Mouse (Mus musculus) urinary bladder, postnatal 4 days (tissue): Measurements from ENCODE around the gene Aoc1.
A peak's percentile ranks its signal among the peaks of the same experiment; 100 is the strongest.
"Not testable (repeated sequence)": the region's sequence is repeated elsewhere in the genome, so short reads cannot be mapped to it uniquely, and the experiment has no call there.

Experiments
- DNase-seq, 2 experiments: peaks; one replicate each; pipeline ENCODE4 v3.0.0; 2021 to 2022; ENCODE audit warnings: low spot score in 2 of 2

Gene Aoc1

DNA sequence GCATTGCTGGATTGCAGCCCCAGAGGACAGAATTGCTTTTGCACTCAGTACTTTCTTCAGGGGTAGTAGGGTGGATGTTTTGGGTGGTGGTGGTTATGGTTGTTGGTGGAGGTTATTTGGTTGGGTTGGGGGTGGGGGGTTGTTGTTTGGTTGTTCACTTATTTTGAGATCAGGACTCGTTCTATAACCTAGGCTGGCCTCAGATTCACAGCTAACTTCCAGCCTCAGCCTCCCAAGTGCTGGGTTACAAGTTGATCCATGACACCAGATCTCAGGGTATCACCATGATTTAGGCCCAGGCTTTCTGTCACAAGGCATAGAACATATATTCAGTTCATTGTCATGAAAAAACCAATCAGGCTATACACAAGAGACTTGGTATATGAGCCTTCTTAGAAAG, 11.8 kb upstream of the Aoc1 start:
- no peak for DNase-seq

DNA sequence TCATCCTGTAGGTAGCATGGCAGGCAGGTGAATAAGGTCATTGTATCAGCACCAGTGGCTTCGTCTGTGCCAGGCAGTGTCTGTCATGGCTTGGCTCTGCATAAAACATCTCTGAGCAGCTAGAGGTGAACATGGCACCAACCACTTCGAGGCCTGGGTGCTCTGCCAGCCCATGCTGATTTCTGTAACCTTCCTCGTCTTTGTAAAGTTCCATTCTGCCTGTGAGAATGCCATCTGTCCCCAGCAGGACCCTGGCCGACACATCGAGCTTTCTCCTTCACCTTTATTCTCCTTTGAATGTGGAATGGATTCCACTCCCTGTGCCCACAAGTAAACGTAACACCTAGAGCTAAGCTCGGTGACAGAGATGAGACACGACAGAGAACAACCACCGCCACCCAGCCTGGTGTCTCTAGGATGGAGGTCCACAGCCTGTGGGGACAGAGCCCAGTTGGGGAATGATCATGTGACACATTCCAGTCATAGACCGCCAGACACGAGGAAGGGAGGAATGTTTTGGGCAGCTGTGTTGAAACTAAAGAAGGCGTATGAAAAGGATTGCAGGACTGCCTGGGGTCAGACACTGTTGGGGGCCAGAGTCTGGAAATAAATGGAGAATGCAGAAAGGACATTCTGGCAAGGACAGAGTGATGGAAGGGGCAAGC, 10.9 kb upstream of the Aoc1 start:
- DNase-seq, result peak in 1 of 2 experiments; percentile 14

DNA sequence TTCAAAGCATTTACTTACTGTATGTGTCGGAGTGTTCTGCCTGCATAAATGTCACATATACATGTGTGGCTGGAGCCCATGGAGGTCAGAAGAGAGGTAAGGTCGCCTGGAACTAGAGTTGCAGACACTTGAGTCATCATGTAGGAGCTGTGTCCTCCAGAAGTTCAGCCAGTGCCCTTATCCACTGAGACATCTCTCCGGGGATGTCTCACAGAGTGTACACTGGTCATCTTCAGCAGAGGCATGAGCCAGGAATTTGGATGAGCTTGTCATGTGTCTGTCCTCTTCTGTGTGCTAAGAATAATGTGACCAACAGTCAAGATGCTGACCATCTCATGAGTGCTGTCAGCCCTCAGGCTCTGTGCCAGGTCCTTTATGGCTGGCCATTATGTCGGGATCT, 9.9 kb upstream of the Aoc1 start:
- DNase-seq, result no peak

DNA sequence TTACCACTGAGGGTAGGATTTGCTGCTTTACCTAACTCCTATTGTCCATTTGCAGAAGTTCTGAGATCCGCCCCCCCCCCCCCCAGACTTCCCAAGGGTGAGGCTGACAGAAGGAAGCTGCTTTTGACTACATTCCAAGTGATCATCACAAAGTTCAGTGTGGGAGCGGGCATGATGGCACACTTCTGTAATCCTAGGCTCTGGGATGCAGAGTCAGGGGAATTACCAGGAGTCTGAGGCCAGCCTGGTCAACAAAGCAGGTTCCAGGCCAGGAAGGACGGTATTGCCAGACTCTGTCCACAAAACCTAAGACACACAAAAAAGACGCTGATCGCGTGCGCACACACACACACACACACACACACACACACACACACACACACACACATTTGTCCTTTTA, 9.2 kb upstream of the Aoc1 start:
- peak in 1 of 2 experiments; percentile 34 for DNase-seq

DNA sequence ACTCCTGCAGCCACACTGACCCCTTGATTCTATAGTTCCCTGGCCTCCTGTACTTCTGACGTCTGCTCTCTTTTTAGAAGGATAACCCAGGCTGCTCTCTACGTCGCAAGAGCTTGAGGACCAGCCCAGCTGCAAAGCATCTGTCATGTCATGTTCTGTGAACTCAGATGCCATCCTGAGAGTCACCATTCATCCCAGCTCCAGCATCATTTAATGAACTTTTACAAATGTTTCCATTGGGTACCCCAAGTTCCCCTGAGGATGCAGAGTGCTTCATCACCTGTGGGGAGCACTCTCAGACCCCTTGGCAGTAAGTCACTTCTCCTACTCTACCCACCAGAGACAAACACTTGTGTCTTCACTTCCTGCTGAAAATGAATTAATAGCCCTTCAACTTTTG, 8.5 kb upstream of the Aoc1 start:
- DNase-seq, result peak in 1 of 2 experiments; percentile 14

DNA sequence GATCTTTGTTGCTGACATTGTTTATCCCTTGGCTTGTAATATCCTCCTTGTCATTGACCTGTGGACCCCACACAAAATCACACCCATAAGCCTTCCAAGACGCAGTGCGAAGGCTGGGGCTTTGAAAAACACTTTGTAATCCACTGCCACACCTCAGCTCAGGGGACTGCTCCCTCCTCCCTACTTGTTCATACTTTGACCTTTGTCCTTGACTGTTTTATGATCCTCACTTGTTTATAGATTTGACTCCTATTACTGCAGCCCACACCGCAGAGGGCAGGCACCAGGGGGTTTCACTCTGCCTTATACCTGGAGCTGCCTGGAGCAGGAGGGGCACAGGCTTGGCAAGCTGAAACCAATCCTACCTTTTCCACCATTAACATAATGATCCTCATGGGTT, 8.0 kb upstream of the Aoc1 start:
- peak in 1 of 2 experiments; percentile 12 for DNase-seq

DNA sequence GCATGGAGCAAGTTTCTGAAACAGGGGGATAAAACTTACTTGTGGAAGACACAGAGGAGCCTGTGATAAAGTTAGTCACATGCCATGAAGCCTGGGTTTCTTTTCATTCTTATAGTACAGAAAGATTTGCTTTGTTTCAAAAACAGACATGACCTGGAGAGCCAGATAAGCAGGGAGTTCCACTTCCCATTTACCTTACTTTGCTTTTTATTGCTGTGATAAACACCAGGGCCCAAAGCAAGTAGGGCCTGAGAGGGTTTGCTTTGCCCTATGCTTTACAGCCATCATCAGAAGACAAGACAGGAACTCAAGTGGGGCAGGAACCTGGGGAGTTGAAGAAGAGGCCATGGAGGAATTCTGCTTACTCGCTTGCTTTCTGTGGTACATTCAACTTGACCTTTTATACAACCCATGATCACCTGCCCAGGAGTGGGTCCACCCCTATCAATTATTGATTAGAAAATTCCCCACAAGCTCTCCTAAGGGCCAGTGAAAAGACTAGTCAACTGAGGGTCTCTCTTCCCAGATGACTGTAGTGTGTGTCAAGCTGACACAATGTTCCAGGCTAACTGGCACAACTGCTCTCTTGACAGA, 7.4 kb upstream of the Aoc1 start:
- DNase-seq, result no peak

DNA sequence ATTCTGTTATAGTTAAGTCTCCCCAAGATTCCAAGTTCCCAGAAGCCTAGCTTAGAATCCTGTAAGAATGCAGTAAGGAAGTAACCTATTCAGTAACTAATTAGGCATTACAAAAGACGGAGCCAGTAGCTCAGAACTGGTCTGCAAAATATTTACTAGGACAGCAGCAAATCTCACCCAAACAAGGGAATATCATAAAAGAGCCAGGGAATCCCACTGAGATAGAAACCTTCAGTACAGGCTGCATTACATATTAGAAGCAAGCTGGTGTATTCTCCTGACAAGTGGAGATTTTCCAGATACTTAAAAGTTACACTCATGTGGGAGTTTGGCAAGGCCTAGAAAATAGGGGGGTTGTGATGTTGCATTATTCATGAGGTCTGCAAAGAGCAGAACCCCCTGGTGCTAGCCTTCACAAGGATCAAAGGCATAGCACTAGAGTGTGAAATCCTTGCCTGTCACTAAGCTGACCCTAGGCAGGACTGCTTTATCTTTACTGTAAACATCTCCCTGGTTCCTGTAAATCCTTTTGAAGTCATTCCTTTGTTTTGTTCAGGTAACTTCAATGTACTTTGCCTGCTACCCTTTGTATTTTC, 6.2 kb upstream of the Aoc1 start:
- DNase-seq, result not testable (repeated sequence)

DNA sequence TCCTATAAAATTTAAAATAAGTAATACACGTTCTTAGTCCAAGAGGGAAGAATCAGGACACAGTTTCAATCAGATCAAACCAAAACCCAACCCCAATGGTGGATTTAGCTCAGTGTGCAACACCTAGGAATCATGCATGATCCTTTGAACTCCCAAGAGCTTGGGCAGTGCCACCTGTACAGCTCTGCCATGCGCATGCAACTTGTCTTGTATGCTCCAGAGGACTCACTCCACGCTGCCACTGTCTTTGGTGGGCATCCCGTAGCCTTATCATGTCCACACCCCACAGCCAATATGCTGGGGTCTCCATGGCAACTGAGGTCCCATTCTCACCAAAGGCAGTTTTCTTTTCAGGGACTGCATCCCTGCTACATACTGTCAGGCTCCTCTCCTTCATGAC, 5.5 kb upstream of the Aoc1 start:
- DNase-seq, result no peak

DNA sequence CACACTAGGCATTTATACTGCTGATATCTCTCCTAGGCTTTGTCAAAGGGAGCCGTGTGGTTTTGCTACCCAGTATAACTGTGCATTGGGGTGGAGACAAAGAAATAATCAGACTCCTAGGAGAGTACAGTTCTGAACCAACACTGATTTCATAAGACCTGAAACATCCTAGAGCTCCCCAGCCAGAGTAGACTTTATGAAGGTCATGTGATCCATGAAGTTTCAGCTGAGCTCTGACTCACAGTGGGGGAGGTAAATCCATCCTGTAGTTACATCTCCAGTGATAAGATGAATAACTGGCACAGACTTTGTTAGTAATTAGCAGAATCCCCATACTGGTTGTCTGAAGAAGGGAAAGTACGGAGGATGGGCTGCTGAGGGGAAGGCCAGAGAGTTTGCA, 2.9 kb upstream of the Aoc1 start:
- DNase-seq, result no peak

DNA sequence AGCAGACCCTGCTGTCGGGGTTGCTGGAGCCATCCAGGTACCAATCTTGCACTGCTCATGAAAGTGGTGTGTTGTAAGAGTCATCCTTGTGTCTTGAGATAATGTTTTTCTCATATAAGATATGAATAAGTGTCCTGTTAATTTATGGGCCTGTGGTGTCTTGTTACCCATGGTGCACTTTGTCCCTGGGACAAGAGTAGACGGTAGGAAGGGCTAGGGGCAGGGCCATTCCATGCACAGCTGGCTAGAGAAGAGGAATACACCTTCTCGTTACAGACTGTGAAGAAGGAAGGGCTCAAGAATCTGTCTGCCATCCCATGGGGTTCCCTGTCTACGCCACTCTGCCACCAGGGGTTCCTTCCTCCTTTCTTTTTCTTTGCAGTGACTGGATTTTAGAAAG, 1.9 kb downstream of the Aoc1 start:
- no peak for DNase-seq

DNA sequence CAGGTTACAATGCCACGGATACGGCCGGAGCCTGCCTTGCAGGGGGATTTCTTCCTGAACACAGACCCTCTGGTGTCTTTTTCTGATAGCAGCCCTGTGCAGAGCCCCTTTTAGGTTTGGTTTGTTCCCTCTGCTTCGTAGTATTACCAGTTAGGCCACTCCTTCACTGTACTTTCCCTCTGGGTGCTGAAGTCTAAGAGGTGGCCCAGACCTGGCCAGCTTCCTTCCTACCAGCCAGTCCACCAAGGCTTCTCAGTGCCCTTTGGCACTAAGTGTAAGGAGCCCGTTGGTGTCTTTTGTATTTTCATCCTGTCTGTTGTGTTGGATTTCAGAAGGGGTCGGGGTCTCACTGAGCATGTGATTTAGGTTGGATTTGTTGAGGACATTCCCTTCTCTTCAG, 2.8 kb downstream of the Aoc1 start:
- no peak for DNase-seq

DNA sequence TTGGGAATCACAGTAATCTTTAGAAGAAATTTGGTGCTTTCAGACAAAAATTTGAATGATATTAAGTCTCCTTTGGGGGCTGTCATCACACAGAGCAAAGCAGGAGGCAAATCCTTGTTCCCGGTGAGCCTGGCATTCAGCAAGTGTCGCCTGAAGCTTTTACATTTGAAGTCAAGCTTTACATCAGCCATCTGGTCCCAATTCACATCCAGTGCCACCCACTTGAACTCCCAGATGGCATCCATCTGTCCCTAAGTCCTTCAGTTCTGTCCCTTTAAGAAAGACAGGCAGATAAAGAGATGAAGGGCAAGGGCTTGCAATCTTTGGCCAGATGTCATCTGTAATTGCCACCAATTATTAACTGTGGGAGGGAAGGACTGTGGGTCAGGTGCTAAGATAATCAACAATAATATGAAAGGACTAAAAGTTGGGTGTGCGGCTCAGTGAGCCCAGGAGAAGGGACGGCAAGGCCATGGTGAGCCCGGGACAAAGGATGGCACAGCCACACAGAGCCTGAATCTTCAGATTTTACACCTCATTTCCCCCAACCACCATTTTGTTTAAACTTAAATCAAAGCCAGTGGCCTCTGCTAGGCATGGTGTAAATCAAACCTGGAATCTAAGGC, 3.9 kb downstream of the Aoc1 start:
- no peak for DNase-seq

DNA sequence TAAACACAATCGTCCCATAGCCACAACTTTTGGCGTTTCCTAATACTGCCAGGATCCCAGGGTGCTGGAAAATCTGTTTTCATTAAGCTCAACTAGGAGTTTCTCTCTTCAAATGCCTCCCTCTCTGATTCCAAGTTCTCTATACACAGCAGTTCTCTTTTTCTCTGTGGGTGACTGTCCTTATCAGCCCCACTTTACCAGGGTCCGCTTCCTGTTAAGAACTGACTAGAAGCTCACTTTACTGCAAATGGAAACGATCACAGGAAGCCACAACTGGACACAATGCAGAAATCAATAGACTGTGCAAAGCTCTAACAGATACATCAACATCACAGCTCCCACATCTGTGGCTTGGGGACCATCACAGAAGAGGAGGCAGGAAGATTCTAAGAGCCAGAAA, 21.5 kb downstream of the Aoc1 start:
- no peak for DNase-seq

DNA sequence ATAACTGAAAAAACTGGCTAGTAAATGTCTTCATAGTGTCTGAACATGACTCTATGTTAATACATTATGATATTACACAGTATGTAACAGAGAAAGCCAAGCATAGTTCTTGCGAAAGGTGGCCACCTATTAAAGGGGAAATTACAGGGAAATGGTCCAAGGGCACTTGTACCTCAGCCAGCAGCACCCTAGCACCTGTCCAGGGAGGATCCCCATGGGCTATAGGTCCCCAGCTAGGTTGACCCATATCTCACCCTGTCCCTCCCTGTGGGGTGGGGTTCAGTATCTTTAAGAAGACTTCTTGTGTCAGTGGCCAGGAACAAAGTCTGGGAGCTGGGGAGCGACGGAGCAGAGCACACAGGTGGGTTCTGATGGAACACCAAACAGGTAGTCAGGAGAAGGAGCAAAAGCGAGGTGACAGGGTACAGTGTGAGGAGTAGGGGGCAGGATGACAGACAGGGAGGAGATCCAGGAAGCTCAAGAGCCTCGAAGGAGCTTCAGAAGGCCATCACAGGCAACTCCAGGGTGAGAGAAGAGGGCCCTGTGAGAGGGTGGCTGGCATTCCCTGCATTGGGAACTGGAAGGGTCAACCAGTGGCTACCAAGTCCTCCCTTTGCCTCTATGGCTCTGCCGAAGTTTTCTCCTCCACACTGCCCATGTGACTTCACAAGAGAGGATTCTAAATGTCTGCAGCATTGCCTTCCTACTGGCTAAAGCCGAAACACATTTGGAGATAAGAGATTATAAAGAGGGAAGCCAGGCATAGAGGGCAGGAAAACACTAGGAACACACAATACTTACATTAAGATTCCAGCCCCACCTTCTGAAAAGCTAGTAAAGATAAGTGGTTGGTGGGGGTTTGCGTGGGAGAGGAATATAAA, 22.5 kb downstream of the Aoc1 start:
- no peak for DNase-seq

DNA sequence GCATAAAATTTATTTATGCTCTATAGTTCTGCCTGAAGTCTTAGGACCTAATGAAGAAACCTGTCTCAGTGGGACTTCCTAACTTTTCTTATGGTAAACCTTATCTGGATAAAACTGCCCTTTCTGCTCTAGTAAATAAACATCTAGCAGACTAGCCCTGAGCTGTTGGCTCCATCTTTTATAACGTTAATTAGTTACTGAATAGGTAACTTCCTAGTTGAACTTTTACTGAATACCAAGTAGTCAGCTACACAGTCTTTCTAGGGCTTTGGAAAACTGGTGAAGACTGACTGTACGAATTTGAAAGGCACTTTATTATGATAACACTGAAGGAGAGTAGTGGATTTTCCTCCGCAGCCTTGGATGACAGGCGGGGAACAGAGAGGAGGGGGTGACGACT, 23.2 kb downstream of the Aoc1 start:
- DNase-seq, result no peak

DNA sequence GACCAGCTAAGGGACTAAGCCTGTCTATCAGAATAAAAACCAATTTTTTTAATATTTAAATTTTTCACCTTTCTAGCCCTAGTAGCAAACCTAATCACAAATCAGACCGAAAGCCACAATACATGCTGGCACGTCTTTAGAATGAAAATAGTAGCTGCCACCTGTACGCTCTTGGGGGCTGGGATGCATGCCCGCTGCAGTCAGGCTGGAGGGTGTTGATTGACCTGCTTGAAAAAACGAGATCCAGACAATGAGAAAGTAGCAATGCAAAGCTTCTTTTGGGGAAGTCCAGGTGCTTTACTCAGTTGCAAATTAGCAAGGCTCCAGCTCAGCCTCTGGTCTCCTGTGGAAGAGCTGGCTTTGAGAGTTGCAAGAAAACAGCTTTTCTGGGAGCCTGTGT, 24.3 kb downstream of the Aoc1 start:
- peak in 1 of 2 experiments; percentile 16 for DNase-seq

DNA sequence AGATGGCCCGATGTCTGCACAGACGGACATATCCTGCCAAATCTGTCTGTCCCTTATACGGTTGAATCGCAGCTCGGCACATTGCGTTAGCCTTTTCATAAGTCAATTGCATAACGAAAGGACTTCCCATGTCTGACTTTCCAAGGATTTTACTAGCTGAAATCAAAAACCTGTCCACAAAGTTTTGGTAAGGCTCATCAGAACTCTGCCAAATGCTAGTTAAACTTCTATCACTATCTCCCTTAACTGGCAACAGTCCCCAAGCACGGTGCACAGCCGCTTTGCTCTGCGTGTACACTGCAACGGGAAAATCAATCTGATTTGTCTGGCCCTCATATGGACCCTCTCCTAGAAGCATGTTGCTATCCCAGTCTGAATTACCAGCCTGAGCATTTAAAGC, 28.6 kb downstream of the Aoc1 start:
- not testable (repeated sequence) for DNase-seq

DNA sequence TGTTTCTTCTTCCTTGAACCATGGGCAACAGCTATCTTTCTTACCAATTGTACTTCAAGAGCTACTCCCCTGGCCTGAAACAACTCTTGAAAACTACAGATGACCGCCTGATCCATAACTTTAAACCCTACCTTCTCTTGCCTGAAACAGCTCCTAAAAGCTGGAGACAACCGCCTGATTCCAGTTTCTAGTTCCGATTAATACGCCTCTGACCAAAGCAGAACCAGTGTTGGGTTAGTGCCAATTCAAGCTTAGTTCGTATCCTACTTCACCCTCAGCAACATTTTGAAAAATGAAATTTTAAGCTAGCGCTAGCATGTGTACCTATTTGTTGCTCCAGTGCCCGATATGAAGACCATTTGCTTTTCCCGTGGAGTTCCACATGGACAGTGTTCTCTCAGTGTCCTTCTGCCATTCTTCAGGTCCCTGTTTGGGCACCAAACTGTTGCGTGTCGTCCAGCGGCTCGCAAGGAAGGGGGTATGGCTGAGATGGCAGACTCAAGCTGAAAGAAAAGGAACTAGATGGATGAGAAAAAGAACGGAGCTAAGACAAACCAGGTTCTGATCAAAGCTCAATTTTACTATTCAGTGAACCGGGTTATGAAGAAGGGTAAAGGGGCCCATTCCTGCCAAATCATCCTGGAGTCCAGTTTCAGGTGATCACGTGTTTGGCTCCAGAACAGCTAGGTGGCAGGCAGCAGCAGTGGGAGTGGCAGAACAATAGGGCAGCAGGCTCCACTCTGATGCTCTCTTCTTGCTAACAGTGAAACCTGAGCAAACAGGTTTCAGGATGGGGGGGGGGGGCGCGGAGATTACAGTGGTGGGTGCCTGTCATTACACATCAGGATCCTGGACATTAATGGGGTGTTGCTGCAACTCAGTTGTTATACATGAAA, 30.1 kb downstream of the Aoc1 start:
- DNase-seq, result no peak

DNA sequence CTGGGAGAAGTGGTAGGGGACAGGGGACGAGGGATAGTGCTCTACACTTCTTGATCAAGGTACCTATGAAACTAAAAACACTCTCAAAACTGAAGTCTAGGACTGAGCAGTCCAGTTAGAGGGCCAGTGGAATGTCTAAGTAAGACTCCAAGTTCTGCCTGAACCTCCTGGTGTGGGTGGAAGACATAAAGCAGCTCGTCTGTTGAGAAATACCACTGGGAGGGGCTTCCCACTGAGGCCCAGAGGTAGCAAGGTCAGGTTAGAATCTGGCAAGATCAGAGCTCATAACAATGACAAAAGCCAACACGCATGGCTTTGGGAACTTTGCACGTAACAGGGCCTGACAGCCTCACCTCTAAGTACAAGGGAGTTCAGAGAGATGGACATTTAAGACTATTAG, 30.7 kb downstream of the Aoc1 start:
- no peak for DNase-seq

DNA sequence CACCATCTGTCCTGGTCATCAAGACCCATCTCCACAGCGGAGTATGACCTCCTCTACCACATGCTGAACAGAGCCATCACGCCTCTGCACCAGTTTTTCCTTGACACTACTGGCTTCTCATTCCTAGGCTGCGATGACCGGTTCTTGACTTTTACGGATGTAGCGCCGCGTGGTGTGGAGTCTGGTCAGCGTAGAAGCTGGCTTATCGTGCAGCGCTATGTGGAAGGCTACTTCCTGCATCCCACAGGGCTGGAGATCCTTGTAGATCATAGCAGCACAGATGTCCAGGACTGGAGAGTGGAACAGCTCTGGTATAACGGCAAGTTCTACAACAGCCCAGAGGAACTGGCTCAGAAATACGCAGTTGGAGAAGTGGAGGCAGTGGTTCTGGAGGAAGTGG, 32.9 kb downstream of the Aoc1 start:
- DNase-seq, result no peak
